In the genomic region with DNA sequence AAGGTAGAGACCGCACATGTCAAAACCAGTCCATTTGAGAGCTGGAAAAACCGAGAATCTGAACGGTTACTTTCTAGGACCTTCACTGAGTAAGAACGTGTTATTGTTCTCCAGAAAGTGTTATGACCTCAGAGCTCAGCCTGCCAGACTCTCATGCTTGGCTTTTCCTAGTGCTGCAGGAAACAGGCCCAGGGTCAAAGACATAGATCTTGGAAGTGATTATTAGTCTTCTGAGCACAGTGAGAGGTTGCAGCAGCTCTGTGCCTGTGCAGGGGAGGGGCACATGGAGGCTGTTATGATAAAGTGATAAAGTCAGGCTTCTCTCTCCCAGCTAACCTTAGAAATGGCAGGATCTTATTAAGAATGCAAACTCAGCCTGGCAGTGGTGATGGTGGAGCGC, we compare ENCODE assay signal across 17 mouse cellular contexts.
DNase-seq lines count a peak whose midpoint lies in the region; ATAC-seq and TF ChIP-seq lines count a peak whose summit lies in the region.
"Had no signal": no experiment of that assay in that cellular context is flagged by ENCODE, and none has a peak within 500 bp of the region (broad histone marks: within the 10 kb centered on the region; RNA-seq: fewer than 3 reads in every experiment).

No protein-coding gene starts in this region.

- H3K9ac ChIP-seq in stomach, embryonic 16.5 days (ENCODE audit: low read length) = no peak overlapping the region
- no peak overlapping the region for H3K9ac ChIP-seq in stomach, postnatal 0 days (ENCODE audit: low read length)
- H3K9ac ChIP-seq: embryonic facial prominence, embryonic 13.5 days; forebrain, postnatal 0 days; neural tube, embryonic 13.5 days had no signal

- no peaks in the 10 kb centered on the region for H3K36me3 ChIP-seq in stomach, embryonic 16.5 days (ENCODE audit: control insufficient read depth, insufficient read depth, low read length)
- no peaks in the 10 kb centered on the region for H3K36me3 ChIP-seq in stomach, postnatal 0 days (ENCODE audit: control insufficient read depth, insufficient read depth, low read length)
- H3K36me3 ChIP-seq: embryonic facial prominence, embryonic 13.5 days; neural tube, embryonic 13.5 days had no signal

- H3K4me2 ChIP-seq in stomach, embryonic 16.5 days (ENCODE audit: low read depth, low read length) = no peak overlapping the region
- H3K4me2 ChIP-seq in stomach, postnatal 0 days (replicated peaks; ENCODE audit: low read depth) = no peak overlapping the region
- H3K4me2 ChIP-seq: embryonic facial prominence, embryonic 13.5 days; neural tube, embryonic 13.5 days had no signal

- H3K27me3 ChIP-seq in stomach, embryonic 16.5 days (ENCODE audit: control insufficient read depth, insufficient read depth, low read length) = no peaks in the 10 kb centered on the region
- H3K27me3 ChIP-seq in stomach, postnatal 0 days (ENCODE audit: control insufficient read depth, insufficient read depth, low read length) = no peaks in the 10 kb centered on the region
- H3K27me3 ChIP-seq: embryonic facial prominence, embryonic 13.5 days; neural tube, embryonic 13.5 days had no signal

- intact Hi-C loops in gastrocnemius, postnatal 14 days (cut with DNase I; ENCODE audit: low total_unique reads) = no loop called here
- intact Hi-C loops in left cerebral cortex, postnatal 14 days (cut with DNase I) = no loop called here

- H3K4me3 ChIP-seq in stomach, embryonic 16.5 days (replicated peaks; ENCODE audit: low read length) = no peak overlapping the region
- H3K4me3 ChIP-seq in stomach, postnatal 0 days (ENCODE audit: low read depth, low read length) = no peak overlapping the region
- H3K4me3 ChIP-seq: embryonic facial prominence, embryonic 13.5 days; neural tube, embryonic 13.5 days had no signal

- DNase-seq in gastrocnemius, adult 18-20 months (ENCODE audit: low spot score) = peak; percentile 27
- no peak for DNase-seq in gastrocnemius, postnatal 25 days
- no peak for DNase-seq in stomach, postnatal 0 days (ENCODE audit: low spot score)
- peak; percentile 19 for DNase-seq in gastrocnemius, postnatal 14 days
- DNase-seq in right cerebral cortex, adult 18-20 months = no peak
- DNase-seq in left cerebral cortex, postnatal 14 days (ENCODE audit: low spot score in 2 of 2) = no peak
- DNase-seq: cerebellum, adult 8-10 months; forebrain, postnatal 0 days; lung, adult 18-20 months; right cerebral cortex, postnatal 14 days; thymus, postnatal 36 days had no signal

- 55% methylated on average over 5 of the region's 5 CpGs for WGBS in stomach, embryonic 16.5 days
- WGBS in stomach, postnatal 0 days = 62% methylated on average over 5 of the region's 5 CpGs

- no peaks in the 10 kb centered on the region for H3K4me1 ChIP-seq in stomach, embryonic 16.5 days (ENCODE audit: control insufficient read depth, insufficient read depth, low read length)
- no peaks in the 10 kb centered on the region for H3K4me1 ChIP-seq in stomach, postnatal 0 days (replicated peaks; ENCODE audit: control insufficient read depth, insufficient read depth)
- H3K4me1 ChIP-seq: embryonic facial prominence, embryonic 13.5 days; neural tube, embryonic 13.5 days had no signal

- H3K27ac ChIP-seq in stomach, embryonic 16.5 days (ENCODE audit: low read length) = no peak overlapping the region
- H3K27ac ChIP-seq in stomach, postnatal 0 days (replicated peaks) = no peak overlapping the region
- H3K27ac ChIP-seq: embryonic facial prominence, embryonic 13.5 days; neural tube, embryonic 13.5 days had no signal

- TF ChIP-seq EP300 in stomach, postnatal 0 days (optimal IDR thresholded peaks at IDR 0.05) = no peak

- 0 out of 2 replicates have a peak, but pooled peaks have one; percentile 17 for ATAC-seq in stomach, embryonic 16.5 days (ENCODE audit: insufficient read depth, low FRiP score)
- no peak for ATAC-seq in stomach, postnatal 0 days (ENCODE audit: low FRiP score, low TSS enrichment)
- ATAC-seq: activated CD4-positive, CD25-positive, alpha-beta regulatory T cell, adult 4 months; forebrain, postnatal 0 days; inflammation-experienced regulatory T-cells, adult 6 months; Patski had no signal

- TF ChIP-seq CTCF in stomach, postnatal 0 days (IDR thresholded peaks at IDR 0.05; ENCODE audit: low read depth) = no peak

- no peaks in the 10 kb centered on the region for H3K9me3 ChIP-seq in stomach, embryonic 16.5 days (replicated peaks; ENCODE audit: control insufficient read depth, low read length)
- no peaks in the 10 kb centered on the region for H3K9me3 ChIP-seq in stomach, postnatal 0 days (ENCODE audit: control insufficient read depth, low read length)
- H3K9me3 ChIP-seq: embryonic facial prominence, embryonic 13.5 days; neural tube, embryonic 13.5 days had no signal

Comparison
In these comparisons a context has a peak if more than half of its experiments do, and no peak if none do; other contexts are left out.
1. DNase-seq: peak in gastrocnemius, adult 18-20 months (single experiment) and gastrocnemius, postnatal 14 days (single experiment); none in gastrocnemius, postnatal 25 days (single experiment), stomach, postnatal 0 days (single experiment), right cerebral cortex, adult 18-20 months (single experiment) and left cerebral cortex, postnatal 14 days (0 of 2).